Mouse (Mus musculus): ENCODE results near the gene Pth2r. TPM values are rescaled to one million over a fixed set of nuclear protein-coding genes. Genes with fewer than 3 reads are reported as not detected.

Gene Pth2r
- polyA plus RNA-seq, 1 experiment = 0.01 TPM

DNA sequence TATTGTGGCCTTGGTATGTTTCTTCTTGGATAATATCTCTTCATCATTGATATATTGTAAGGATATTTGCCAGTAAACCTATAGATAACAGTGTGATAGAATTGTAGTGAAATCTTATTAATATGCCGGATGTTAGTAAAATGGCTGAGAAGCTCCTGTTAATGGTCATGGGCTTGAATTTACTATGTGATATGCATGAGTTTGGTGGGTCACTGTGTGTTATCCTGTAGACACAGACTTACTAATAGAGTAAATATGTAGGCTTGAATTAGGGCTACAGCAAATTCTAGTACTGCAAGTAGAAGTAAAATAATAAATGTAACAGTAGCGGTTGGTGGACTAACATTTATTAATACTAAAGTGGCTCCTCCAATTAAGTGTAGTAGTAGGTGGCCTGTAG, 139.1 kb downstream of the Pth2r start:
- Histone ChIP-seq H3K27me3 (ENCODE audit: control insufficient read depth, insufficient read depth, insufficient read length) (no peaks in the 10 kb centered on the region), H3K4me2 (ENCODE audit: low read depth) (no peak overlapping the region), H3K79me2 (ENCODE audit: control insufficient read depth, insufficient read depth) (no peaks in the 10 kb centered on the region), H3K36me3 (ENCODE audit: control insufficient read depth, insufficient read depth) (no peaks in the 10 kb centered on the region), H3K4me3 (no peak overlapping the region), H3ac (ENCODE audit: control insufficient read depth, insufficient read length) (no peak overlapping the region)
- TF ChIP-seq USF1 (IDR thresholded peaks at IDR 0.05; ENCODE audit: low read depth) = no peak
- TF ChIP-seq MAX (IDR thresholded peaks at IDR 0.05; ENCODE audit: low read depth) = no peak
- TF ChIP-seq POLR2A (IDR thresholded peaks at IDR 0.05; ENCODE audit: insufficient read length, low read depth) = no peak
- TF ChIP-seq MYOD1 (IDR thresholded peaks at IDR 0.05; ENCODE audit: control insufficient read depth in 1 of 3, insufficient read length in 2 of 3, low read depth in 2 of 3) = no peak
- TF ChIP-seq CEBPB (IDR thresholded peaks at IDR 0.05; ENCODE audit: insufficient read depth, poor library complexity, severe bottlenecking) = no peak
- no peak for TF ChIP-seq MYOG (IDR thresholded peaks at IDR 0.05; ENCODE audit: control insufficient read depth in 1 of 3, insufficient read depth in 1 of 3, insufficient read length in 2 of 3, low read depth in 2 of 3)
- TF ChIP-seq POLR2AphosphoS2 (IDR thresholded peaks at IDR 0.05; ENCODE audit: insufficient read length, low read depth) = no peak

DNA sequence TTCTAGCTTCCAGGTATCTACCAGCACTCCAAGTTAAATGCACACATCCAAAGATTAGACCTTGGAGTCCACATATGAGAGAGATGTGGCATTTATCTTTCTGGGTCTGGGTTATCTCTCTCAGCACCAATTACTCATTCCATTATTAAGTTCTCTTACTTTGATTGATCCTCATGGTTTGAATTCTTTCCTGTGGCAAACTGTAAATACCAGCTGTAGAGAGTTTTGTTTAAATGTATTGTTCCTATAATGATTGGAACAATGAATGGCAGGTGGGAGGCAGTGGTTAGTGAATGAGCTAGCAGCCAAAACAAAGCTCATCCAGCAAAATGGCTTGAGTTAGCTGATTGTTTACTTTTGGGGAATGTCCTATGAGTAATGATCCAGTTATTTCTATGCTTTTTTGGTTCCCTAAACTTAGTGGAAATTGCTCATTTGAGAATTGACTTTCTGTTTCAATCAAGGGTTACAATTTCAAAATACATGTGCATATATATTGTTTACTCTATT, 140.7 kb downstream of the Pth2r start:
- no peaks in the 10 kb centered on the region for H3K27me3 ChIP-seq (ENCODE audit: control insufficient read depth, insufficient read depth, insufficient read length)
- no peaks in the 10 kb centered on the region for H3K79me2 ChIP-seq (ENCODE audit: control insufficient read depth, insufficient read depth)
- TF ChIP-seq SRF (IDR thresholded peaks at IDR 0.05; ENCODE audit: control insufficient read depth, insufficient read length, low read depth) = no peak
- TF ChIP-seq POLR2A (IDR thresholded peaks at IDR 0.05; ENCODE audit: insufficient read length, low read depth) = no peak
- TF ChIP-seq E2F4 (IDR thresholded peaks at IDR 0.05; ENCODE audit: insufficient read depth) = no peak
- no peak for TF ChIP-seq USF1 (IDR thresholded peaks at IDR 0.05; ENCODE audit: low read depth)
- TF ChIP-seq REST (IDR thresholded peaks at IDR 0.05; ENCODE audit: insufficient read depth, insufficient read length) = no peak
- no peak for TF ChIP-seq MYOG (IDR thresholded peaks at IDR 0.05; ENCODE audit: control insufficient read depth in 1 of 3, insufficient read depth in 1 of 3, insufficient read length in 2 of 3, low read depth in 2 of 3)
- no peak for TF ChIP-seq CEBPB (IDR thresholded peaks at IDR 0.05; ENCODE audit: insufficient read depth, poor library complexity, severe bottlenecking)
- TF ChIP-seq TCF12 (IDR thresholded peaks at IDR 0.05; ENCODE audit: insufficient read depth, poor library complexity, severe bottlenecking) = no peak
- no peak for TF ChIP-seq TCF3 (IDR thresholded peaks at IDR 0.05; ENCODE audit: insufficient read length, low read depth)
- TF ChIP-seq MAX (IDR thresholded peaks at IDR 0.05; ENCODE audit: low read depth) = no peak
- no peak for TF ChIP-seq MYOD1 (IDR thresholded peaks at IDR 0.05; ENCODE audit: control insufficient read depth in 1 of 3, insufficient read length in 2 of 3, low read depth in 2 of 3)
- TF ChIP-seq POLR2AphosphoS2 (IDR thresholded peaks at IDR 0.05; ENCODE audit: insufficient read length, low read depth) = no peak
- H3K36me3 ChIP-seq (ENCODE audit: control insufficient read depth, insufficient read depth) = no peaks in the 10 kb centered on the region
- no peak overlapping the region for H3ac ChIP-seq (ENCODE audit: control insufficient read depth, insufficient read length)
- no peak overlapping the region for H3K4me3 ChIP-seq
- H3K4me2 ChIP-seq (ENCODE audit: low read depth) = no peak overlapping the region

Other genes starting within 250 kb of the Pth2r start
- gene Akr1cl, start 249.3 kb upstream of the Pth2r start, polyA plus RNA-seq (2012; fragmentation: generic; extraction: Trizol) = not detected
- gene Cryge, start 230.9 kb upstream of the Pth2r start, polyA plus RNA-seq (2012; fragmentation: generic; extraction: Trizol) = not detected
- gene Crygd, start 218.6 kb upstream of the Pth2r start, polyA plus RNA-seq (2012; fragmentation: generic; extraction: Trizol) = not detected
- gene Crygc, start 208.4 kb upstream of the Pth2r start, polyA plus RNA-seq (2012; fragmentation: generic; extraction: Trizol) = not detected
- gene Crygb, start 199.8 kb upstream of the Pth2r start, polyA plus RNA-seq (2012; fragmentation: generic; extraction: Trizol) = not detected
- not detected for gene Cryga, start 178.7 kb upstream of the Pth2r start, polyA plus RNA-seq (2012; fragmentation: generic; extraction: Trizol)
- gene Gm28845, start 162.5 kb upstream of the Pth2r start, polyA plus RNA-seq (2012; fragmentation: generic; extraction: Trizol) = not detected
- not detected for gene D630023F18Rik, start 158.8 kb upstream of the Pth2r start, polyA plus RNA-seq (2012; fragmentation: generic; extraction: Trizol)
- 44.7 TPM for gene Idh1, start 95.6 kb upstream of the Pth2r start, polyA plus RNA-seq (2012; fragmentation: generic; extraction: Trizol)
- gene Pikfyve, start 95.4 kb upstream of the Pth2r start, polyA plus RNA-seq (2012; fragmentation: generic; extraction: Trizol) = 4.2 TPM